Mouse (Mus musculus): ENCODE results near the gene Apobec1.
"Not testable (repeated sequence)": the region's sequence is repeated elsewhere in the genome, so short reads cannot be mapped to it uniquely, and the experiment has no call there.

The Apobec1 gene

DNA sequence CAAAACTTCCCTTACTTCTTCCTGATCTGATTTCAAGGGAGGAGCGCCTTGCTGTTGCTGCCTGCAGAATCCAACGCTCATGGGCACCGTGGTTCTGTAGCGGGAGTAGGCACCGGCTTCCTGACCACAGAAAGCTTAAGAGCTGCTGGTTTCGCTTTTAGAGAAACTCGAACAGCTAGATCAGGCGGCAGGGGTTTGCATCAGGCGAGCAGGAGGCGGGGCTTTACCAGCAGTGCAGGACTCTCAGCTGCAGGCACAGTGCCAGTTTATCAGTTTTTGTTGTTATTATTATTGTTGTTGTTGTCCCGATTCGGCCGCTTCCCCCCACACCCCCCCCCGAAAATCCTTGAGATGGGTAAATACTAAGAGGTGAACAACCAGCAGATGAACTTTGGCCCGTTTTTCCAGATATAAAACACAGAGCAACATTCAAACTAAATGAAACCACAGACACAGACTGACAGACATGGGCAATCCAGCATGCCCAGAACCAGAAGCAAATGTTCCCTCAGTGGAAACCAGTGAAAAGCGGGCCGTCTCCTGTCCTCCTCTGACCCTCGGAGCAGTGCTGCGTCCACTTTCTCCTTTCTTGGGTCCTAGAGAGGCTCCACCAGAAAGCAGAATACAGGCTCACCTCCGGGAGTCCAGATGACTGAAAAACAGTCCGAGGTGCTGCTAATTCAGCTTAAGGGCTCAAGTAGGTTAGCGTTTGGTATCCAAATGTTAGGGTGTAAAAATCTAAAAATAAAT is at the start of gene Apobec1:
TSS of gene Apobec1 (minus strand) at position 203 of the 750 bp plus-strand sequence.
- no peak for DNase-seq (ENCODE audit: low read depth, low spot score)

DNA sequence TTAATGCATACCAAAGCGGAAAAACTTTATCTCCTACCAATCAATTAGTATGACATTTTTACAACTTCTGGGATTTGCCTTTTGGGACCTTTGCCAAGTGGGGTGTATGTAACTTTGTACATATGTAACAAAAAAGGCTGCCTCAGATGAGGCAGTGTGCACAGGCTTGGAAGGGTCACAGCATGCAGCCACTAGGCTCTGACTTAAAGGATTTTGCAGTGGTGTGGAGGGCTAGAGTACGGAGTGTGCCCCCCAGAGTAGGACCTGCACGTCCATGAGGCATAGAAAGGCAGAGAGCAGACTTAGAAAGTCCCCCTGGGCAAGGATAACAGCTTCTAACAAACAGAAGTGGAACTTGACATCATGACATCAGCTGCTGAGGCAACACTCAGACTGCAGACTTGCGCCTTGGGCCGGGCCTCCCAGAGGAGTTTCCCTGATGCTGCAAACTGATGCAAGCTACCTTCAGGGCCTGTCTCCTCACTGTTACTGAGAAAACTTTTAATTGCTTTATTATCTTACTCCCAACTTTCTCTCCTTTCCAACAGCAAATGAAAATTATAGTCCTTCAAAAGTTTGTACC is 48.2 kb upstream of the Apobec1 start:
- DNase-seq (ENCODE audit: low read depth, low spot score), result no peak

DNA sequence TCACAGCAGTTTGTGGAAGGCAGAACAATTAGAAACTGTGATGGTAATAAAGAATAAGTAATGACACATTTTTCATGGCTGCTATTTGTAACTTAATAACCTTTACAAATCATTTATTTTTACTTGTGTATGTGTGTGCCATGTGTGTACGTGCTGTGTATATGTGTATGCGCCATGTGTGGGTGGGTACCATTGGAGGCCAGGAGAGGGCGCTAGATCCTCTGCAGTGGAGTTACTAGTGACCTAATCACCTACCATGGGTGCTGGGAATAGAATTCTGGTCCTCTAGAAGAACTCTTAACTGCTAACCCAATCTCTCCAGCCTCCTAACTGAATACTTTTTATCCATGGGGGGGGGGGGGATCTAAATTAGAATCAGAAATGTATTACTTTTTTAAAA is 47.7 kb upstream of the Apobec1 start:
- DNase-seq (ENCODE audit: low read depth, low spot score), result no peak

DNA sequence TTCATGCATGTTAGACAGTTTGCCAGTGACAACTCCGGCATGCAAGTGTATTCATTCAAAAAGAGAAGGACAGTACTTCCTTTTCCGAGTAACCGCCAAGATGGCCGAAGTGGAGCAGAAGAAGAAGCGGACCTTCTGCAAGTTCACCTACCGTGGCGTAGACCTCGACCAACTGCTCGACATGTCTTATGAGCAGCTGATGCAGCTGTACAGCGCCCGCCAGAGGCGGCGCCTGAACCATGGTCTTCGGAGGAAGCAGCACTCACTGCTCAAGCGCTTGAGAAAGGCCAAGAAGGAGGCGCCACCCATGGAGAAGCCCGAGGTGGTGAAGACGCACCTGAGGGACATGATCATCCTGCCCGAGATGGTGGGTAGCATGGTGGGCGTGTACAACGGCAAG is 42.0 kb upstream of the Apobec1 start:
- not testable (repeated sequence) for DNase-seq (ENCODE audit: low read depth, low spot score)

DNA sequence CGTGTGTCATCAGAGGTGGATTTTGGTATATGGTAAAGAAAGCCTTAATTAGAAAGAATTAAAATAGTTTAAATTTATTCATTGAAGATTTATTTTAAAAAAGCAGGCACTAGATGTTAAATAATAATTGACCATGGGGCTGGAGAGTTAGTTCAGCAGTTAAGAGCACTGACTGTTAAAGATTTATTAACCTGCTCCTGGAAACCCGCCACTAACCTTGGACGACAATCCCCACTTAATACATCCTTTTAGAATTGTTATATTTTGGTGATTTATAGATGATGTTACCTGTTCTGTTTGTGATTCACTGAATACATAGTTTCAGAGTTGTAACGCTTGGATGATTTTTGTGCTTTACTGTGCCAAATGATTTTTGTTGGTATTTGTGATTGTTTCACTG is 35.3 kb upstream of the Apobec1 start:
- not testable (repeated sequence) for DNase-seq (ENCODE audit: low read depth, low spot score)

DNA sequence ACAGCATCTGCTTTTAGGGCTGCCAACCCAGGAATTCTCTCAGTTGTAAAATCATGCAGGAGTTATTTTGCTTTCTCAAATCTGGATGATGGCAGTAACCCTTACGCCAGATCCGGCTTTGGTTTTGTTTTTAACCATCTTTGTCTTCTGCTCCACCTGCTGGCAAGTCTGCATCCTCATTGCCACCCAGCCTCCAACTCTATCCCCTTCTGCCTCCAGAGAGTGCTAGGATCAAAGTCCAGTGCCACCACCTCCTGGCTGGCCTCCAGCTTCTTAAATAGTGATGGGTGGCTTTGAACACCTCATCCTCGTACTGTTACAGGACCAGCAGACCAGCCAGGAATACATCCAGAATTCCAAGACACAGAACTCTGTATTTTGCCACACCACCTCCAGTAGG is 34.4 kb upstream of the Apobec1 start:
- DNase-seq (ENCODE audit: low read depth, low spot score), result no peak

DNA sequence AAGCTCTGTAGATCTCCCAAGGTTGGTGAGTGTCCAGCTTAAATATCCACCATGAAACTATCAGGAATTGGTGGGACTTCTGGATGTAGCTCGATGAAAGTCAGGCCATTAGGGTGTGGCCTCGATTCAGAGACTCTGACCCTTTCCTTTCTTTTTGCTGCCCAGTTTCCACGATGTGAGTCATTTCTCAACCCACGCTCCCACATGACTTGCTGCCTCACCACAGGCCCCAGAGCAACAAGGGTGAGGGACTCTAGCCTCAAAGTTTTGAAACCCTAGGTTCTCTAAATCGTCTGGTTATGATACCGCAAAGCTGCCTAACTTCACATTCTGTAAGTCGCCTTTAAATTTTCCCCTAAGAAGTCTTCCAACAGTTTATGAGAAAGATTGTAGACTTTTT is 33.1 kb upstream of the Apobec1 start:
- DNase-seq (ENCODE audit: low read depth, low spot score), result no peak

DNA sequence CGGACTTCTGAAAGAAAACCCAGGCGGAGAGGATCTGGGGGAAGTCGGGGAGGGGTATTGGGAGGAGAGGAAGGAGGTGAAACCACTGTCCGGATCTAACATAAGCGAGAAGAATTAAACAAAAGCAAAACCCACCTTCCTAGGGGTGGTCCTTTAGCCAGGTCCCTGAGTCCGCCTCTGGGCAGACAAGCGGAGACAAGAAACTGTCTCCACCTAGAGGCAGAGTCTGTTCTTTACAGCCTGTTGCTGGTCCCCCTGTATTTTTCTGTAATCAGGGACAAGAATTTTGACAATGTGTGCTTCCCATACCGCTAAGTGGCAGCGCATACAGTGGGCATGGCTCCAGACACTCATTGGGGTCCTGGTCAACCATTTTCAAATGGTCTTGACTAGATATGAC is 31.2 kb upstream of the Apobec1 start:
- DNase-seq (ENCODE audit: low read depth, low spot score), result no peak

DNA sequence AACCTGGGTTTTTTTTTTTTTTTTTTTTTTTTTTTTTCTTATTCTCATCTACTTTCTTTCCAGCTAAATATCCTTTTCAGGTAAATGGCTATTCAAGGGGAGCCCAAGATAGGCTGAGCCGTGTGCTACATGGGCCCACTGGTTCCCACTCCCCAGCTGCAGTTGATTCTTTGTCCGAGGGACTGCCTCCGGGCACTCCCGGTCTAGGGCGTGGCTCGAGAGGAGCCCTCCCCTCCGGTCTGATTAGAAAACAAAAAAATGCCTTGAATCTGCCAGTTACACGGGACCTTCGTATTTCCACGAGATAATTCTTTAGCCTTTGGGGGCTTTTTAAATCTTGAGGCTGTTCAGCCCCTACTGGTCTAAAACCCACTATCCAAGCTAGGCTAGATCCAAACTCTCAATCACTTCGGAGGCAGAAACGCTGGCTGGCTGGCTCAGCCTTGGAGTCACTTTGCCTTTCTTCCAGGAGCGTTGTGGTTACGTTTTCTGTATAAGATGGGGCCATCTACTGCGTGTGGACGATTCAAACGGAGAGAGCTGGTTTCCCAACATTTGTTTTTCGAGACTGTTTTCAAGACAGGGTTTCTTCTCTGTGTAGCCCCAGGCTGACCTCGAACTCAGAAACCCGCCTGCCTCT is 25.3 kb upstream of the Apobec1 start:
- no peak for DNase-seq (ENCODE audit: low read depth, low spot score)

DNA sequence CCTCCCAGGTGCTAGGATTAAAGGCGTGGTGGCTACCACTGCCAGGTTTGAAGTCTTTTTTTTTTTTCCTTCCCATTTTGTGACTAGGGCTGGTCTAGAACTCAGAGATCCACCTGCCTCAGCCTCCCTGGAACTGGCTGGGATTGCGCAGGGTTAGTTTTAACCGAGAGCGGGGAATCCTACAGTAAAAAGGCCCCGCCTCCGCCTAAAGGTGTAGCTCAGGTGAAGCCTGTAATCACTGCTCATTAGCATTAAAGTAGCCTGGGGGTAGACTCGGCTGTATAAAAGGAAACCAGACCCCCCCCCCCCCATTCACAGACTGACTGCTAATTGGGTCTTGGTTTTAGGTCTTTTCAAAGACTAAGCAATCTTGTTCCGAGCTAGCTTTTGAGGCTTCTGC is 23.9 kb upstream of the Apobec1 start, which contains the start of gene Dppa3:
TSS of gene Dppa3 (plus strand) at position 301 of the 400 bp plus-strand sequence.
- no peak for DNase-seq (ENCODE audit: low read depth, low spot score)

DNA sequence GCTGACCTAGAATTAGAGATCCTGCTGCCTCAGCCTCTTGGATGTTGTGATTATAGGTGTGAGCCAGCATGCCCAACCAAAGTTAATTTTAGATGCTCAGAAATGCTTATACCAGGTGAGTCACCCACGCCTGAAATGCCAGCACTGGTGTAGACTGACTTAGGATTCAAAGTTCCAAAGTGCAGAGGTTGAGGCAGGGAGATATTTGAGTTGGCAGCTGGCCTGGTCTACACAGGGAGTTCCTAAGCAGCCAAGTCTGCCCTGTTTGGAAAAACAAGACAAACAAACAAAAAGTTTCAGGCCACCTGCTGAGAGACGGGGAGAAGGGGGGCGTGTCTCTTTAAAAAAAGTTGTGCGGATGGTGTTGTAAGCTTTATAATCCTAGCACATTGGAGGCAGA is 22.9 kb upstream of the Apobec1 start:
- DNase-seq (ENCODE audit: low read depth, low spot score), result no peak

DNA sequence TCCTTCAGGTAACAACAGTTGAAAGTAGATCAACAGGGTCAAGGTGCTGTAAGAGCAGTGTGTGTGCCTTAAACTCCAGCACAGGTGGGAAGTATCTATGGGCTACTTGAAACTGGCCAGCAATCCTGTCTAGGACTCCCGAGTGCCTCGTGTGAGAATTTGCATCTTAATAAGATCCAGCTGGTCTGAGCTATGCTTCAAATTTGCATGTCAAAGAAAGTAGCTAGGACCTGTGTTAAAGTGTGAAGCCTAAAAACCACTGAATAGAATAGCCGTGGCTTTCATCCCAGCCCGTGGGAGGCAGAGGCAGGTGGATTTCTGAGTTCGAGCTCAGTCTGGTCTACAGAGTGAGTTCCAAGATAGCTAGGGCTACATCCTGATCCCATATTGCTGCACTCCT is 22.2 kb upstream of the Apobec1 start:
- DNase-seq (ENCODE audit: low read depth, low spot score), result no peak

DNA sequence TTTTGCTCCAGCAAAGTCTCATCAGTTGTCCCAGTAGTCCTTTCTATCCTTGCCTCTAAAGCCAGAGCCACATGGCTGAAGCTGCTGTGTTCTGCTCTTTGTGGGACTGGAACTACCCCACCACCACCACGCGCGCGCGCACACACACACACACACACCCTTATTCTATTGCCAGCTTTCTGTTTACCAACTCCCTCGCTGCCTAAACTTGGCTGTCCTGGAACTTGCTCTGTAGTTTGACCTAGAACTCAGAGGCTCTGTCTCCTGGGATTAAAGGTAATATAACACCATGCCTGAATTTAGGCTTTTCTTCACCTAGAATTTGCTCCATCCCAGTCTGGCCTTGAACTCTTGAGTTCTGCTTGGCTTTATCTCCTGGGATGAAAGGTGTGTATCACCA is 18.8 kb upstream of the Apobec1 start:
- DNase-seq (ENCODE audit: low read depth, low spot score), result no peak

DNA sequence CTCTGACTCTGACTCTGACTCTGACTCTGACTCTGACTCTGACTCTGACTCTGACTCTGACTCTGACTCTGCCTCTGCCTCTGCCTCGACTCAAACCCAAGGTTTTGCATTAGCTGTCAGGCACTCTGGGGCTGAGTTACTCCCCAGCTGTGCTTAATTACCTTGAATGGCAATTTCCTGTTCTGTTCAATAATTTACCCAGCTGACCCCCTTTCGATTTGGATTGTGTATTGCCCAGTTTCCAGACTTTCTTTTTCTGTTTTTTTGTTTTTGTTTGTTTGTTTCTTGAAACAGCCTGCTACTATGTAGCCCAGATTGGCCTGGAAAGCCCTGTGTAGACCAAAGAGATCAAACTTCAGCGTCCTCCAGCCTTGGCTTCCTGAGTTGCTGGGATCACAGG is 13.8 kb upstream of the Apobec1 start:
- no peak for DNase-seq (ENCODE audit: low read depth, low spot score)

DNA sequence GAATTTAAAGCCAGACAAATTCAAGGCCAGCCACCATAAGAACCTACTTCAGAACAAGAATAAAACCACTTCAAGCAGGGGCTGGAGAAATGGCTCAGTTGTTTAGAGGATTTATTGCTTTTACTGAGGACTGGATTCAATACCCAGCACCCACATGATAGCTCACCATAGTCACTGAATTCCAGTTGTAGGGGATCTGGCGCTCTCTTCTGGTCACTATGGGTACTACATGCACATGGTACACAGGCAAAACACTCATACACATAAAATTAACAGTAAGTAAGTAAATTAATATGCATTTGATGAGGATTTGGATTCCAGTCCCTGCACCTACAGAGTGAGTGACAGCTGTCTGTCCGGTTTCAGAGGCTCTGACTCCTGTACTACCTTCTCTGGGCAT is 11.8 kb upstream of the Apobec1 start:
- DNase-seq (ENCODE audit: low read depth, low spot score), result no peak

DNA sequence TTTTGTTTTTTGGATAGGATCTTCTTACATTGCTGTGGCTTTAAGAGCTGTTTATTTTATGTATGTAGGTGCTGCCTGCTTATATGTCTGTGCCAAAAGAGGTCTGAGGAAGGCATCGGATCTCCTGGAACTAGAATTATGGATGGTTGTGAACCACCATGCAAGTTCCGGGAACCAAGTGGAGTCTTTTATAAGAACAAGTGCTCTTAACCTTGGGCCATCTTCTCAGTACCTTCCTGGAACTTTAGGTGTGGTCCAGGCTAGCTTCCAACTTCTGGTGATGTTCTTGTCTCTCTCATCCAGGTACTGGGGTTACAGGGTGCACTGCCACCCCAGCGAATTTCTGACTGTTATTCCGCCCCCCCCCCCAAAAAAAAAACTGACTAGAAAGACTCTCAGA is 10.2 kb upstream of the Apobec1 start:
- DNase-seq (ENCODE audit: low read depth, low spot score), result no peak

DNA sequence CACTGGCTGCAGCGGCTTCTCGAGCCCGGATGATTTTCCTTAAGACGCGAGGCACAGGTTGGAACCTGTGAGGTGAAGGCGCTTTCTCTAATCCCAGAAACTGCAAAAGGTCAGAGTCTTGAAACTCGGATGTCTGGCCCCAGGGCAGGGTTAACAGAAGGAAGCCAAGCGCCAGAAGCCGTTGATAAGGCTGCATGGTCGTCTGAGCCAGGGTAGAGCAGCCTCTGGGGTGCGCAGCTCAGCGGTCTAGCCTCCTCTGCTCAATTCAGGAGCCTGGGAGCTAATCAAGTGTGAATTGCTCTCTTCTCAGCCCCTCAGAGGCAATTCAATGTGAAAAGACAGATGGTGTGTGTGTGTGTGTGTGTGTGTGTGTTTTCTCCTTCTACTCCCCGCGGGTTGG is 7.5 kb upstream of the Apobec1 start, which contains the start of gene Gdf3:
TSS of gene Gdf3 (minus strand) at position 317 of the 400 bp plus-strand sequence.
- DNase-seq (ENCODE audit: low read depth, low spot score), result no peak

DNA sequence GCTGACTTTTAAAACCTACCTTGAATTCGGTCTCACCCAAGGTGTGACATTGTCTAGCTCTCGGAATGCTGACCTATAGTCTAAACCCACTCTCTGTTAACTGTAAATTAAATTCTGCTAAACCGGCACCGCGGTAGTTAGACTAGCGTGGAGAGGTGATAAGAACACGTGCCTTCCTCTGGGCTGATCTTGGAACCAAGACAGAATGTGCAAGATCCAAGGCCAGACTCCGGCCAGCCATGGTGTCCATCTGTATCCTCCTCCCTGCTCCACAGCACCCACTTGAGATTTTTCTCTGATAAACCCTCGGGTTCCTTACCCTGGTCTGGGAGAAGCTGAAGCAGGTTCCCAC is 7.1 kb upstream of the Apobec1 start:
- DNase-seq (ENCODE audit: low read depth, low spot score), result no peak

DNA sequence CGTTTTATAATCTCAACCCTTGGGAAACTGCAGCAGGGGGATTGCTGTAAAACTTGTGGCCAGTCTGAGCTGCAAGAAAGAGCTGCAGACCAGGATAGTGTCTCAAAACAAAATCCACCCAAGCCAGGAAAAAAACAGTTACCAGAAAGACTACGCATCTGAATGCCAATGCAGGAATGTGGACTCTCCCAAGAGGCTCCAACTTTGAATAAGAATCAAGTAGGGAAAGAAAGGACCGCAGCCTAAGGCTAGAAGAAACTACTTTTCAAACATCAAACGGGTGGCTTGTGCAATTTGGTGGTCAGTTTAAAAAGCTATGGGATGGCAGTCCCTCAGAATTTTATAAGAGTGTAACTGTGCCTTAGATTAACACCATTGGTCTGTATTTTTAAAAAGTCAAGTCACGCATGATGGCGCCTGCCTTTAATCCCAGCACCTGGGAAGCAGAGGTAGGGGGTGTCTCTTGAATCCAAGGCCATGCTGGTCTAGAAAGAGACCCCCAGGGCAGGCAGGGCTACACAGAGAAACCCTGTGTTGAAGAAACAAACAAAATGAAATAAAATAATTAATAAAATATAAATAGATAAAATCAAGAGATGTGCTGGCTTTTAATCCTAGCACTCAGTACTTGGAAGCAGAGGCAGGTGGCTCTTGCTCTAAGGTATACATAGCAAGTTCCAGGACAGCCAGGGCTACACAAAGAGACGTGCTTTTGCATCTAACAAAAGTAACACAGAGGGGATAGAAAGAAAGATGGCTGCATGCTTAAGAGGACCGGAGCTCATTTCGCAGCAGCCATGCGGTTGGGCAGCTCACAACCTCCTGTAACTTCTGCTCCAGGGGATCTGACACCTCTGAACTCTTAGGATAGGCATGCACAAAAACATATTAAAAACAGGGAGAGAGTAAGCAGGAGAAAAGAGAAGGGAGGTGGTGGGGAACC is 6.5 kb upstream of the Apobec1 start:
- DNase-seq (ENCODE audit: low read depth, low spot score), result no peak

DNA sequence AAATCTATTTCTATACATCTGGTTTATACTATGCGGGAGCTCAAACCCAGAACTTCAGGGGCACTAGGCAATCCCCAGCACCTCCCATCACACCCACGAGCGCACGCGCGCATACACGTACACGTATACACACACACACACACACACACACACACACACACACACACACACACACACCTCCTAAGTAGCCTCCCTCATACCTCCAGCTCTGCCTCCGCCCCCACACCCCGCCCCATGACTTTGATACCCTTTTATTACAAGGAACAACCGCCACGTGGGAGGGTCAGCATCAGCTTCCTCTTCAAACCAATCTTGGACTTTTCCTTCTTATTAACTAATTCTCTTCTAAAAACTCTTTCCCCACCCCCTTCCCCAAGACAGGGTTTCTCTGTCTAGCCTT is 5.5 kb upstream of the Apobec1 start:
- no peak for DNase-seq (ENCODE audit: low read depth, low spot score)

DNA sequence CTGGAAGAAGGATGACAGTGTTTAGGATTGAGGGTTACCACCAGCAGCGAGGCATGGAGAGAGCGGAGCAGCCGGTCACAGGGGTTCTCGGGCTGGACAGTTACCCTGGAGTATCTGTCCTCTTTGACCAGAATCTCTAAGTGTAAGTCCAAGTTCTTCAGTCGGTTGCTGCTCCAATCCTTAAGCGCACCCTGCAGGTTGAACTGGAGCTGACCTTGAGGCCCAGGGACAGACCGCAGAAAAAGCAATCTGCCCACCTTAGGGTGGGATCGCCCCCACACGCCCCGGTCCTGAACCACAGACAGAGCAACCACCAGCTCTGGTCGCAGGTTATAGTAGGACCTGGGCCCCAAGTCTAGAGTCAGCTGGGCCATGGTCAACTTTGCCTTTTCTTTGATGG is 4.4 kb upstream of the Apobec1 start:
- no peak for DNase-seq (ENCODE audit: low read depth, low spot score)

DNA sequence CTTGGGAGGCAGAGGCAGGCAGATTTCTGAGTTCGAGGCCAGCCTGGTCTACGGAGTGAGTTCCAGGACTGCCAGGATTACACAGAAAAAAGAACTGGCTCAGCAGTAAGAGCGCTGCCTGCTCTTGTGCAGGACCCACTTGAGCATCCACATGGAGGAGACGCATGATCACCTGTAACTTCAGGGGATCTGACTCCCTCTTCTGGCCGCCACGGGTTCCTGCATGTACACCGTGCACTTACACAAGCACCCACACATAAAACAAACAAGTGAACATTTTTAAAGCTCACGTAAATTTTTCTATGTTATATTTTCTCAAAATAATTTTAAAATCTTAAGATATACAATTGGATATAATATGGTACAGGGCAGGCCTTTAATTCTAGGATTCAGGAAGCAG is 3.2 kb upstream of the Apobec1 start:
- DNase-seq (ENCODE audit: low read depth, low spot score), result no peak

Data from brain, embryonic 18.5 days (tissue).